Mouse (Mus musculus) heart, embryonic 13.5 days (tissue): ENCODE measurements around the gene Tssk2. TPM values are rescaled to one million over a fixed set of nuclear protein-coding genes. Genes with fewer than 3 reads are reported as not detected.

Experiments
- ATAC-seq: fragments of 200-750 bp; cut with Nextera tagmentation; 2 replicates; pipeline ENCODE4 v1.8.0; 2017; ENCODE audit warnings: moderate TSS enrichment; ENCODE audit not compliant: insufficient number of reproducible peaks, low FRiP score, low TSS enrichment; ENCODE audit errors: extremely low read depth
- H3K27ac ChIP-seq: fragments of 300-500 bp; sonication (generic); replicated peaks from 2 replicates; pipeline ENCODE4 v1.5.1; 2015; ENCODE audit warnings: moderate library complexity, mild to moderate bottlenecking, inconsistent platforms
- H3K27me3 ChIP-seq: fragments of 300-500 bp; sonication (generic); replicated peaks from 2 replicates; pipeline ENCODE4 v1.6.1; 2015; ENCODE audit warnings: mild to moderate bottlenecking, inconsistent platforms
- H3K36me3 ChIP-seq: fragments of 300-500 bp; sonication (generic); 2 replicates; pipeline ENCODE4 v1.6.1; 2015; ENCODE audit warnings: mild to moderate bottlenecking, inconsistent platforms
- H3K4me1 ChIP-seq: fragments of 300-500 bp; sonication (generic); 2 replicates; pipeline ENCODE4 v1.6.1; 2015; ENCODE audit warnings: inconsistent platforms
- H3K4me2 ChIP-seq: fragments of 300-500 bp; sonication (generic); 2 replicates; pipeline ENCODE4 v1.6.1; 2015; ENCODE audit warnings: inconsistent platforms, mild to moderate bottlenecking, moderate library complexity
- H3K4me3 ChIP-seq: fragments of 300-500 bp; sonication (generic); 2 replicates; pipeline ENCODE4 v1.5.1; 2015; ENCODE audit warnings: moderate library complexity, mild to moderate bottlenecking, inconsistent platforms
- H3K9ac ChIP-seq: fragments of 300-500 bp; sonication (generic); 2 replicates; pipeline ENCODE4 v1.6.1; 2015; ENCODE audit warnings: inconsistent platforms, mild to moderate bottlenecking, moderate library complexity
- H3K9me3 ChIP-seq: fragments of 300-500 bp; sonication (generic); 2 replicates; pipeline ENCODE4 v1.6.1; 2016; ENCODE audit warnings: inconsistent platforms
- WGBS: fragments of 180-500 bp; shearing (Covaris S2); methylation state at CpG from one replicate; pipeline ENCODE4 v1.1.7; 2015; ENCODE audit warnings: mixed read lengths; 5-methylcytosine and 5-hydroxymethylcytosine counted together
- polyA plus RNA-seq: library from polyadenylated mRNA; unstranded; fragments of >200 nt; fragmentation: Nextera tagmentation; extraction: Ambion mirVana; gene quantifications from 2 replicates; pipeline ENCODE4 v1.2.1, GENCODE M21; 2015

Tssk2 gene
- polyA plus RNA-seq, 1 experiment from 2014 or later, result not detected

GRCm38 (mm10) chr16:17929631-17930030 lies 31.2 kb downstream of the Tssk2 start:
- H3K4me1 ChIP-seq, result peaks cover 18% of the 10 kb centered on the region
- WGBS, result 88% methylated on average over 2 of the region's 2 CpGs
- no peak for ATAC-seq
- H3K4me3 ChIP-seq, result no peak overlapping the region
- peaks cover 19% of the 10 kb centered on the region for H3K36me3 ChIP-seq
- no peak overlapping the region for H3K27ac ChIP-seq
- H3K4me2 ChIP-seq, result no peak overlapping the region
- H3K27me3 ChIP-seq, result peaks cover 9% of the 10 kb centered on the region
- H3K9me3 ChIP-seq, result no peaks in the 10 kb centered on the region
- no peak overlapping the region for H3K9ac ChIP-seq

DNA sequence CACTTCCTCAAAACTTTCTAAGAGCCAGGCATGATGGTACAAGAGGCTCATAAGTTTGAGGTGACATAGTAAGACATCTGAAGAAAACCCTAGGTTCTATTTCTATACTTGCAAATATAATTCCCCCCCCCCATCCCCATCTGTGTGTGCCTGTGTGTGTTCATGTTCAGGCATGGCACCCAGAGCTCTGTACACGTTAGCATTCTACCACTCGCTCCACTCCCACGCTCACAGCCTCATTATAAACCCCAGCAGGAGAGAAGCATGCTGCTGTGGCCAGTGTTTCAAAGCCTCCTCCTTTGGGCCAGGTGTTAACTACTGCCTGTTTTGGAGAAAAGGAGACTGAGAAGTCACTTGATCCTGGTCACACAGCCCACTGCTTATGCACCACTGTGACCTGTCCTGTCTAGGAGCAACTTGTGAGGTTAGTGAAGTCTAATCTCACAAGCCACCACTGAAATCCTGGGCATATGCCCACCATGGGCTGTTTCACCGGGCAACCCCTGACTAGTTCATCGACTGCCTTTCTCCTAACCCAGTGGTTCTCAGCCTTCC lies 33.5 kb downstream of the Tssk2 start:
- H3K9ac ChIP-seq, result no peak overlapping the region
- no peak for ATAC-seq
- H3K9me3 ChIP-seq, result no peaks in the 10 kb centered on the region
- no peaks in the 10 kb centered on the region for H3K36me3 ChIP-seq
- peaks cover 11% of the 10 kb centered on the region for H3K4me1 ChIP-seq
- H3K27me3 ChIP-seq, result peaks cover 32% of the 10 kb centered on the region
- no peak overlapping the region for H3K27ac ChIP-seq
- no peak overlapping the region for H3K4me2 ChIP-seq
- no peak overlapping the region for H3K4me3 ChIP-seq
- 62% methylated on average over 5 of the region's 5 CpGs for WGBS

- Histone ChIP-seq H3K4me2 (no peak overlapping the region), H3K9ac (no peak overlapping the region), H3K4me1 (peaks cover 10% of the 10 kb centered on the region), H3K27ac (no peak overlapping the region), H3K36me3 (no peaks in the 10 kb centered on the region), H3K27me3 (peaks cover 46% of the 10 kb centered on the region), H3K4me3 (no peak overlapping the region), H3K9me3 (no peaks in the 10 kb centered on the region)
- ATAC-seq, result no peak
- WGBS, result 50% methylated on average over 9 of the region's 9 CpGs
Measured at GRCm38 (mm10) chr16:17933594-17934444, 35.4 kb downstream of the Tssk2 start.

- H3K9me3 ChIP-seq, result no peaks in the 10 kb centered on the region
- no peak for ATAC-seq
- no peaks in the 10 kb centered on the region for H3K36me3 ChIP-seq
- no peak overlapping the region for H3K4me3 ChIP-seq
- 55% methylated on average over 3 of the region's 3 CpGs for WGBS
- no peak overlapping the region for H3K9ac ChIP-seq
- H3K4me2 ChIP-seq, result no peak overlapping the region
- H3K27me3 ChIP-seq, result peaks cover 46% of the 10 kb centered on the region
- no peak overlapping the region for H3K27ac ChIP-seq
- peaks cover 12% of the 10 kb centered on the region; the same call in 1 of the 2 replicates for H3K4me1 ChIP-seq
Measured at GRCm38 (mm10) chr16:17934445-17934910, 36.0 kb downstream of the Tssk2 start.

- Histone ChIP-seq H3K9ac (no peak overlapping the region), H3K27ac (no peak overlapping the region), H3K27me3 (peaks cover 46% of the 10 kb centered on the region), H3K4me3 (no peak overlapping the region), H3K36me3 (no peaks in the 10 kb centered on the region), H3K4me2 (no peak overlapping the region), H3K9me3 (no peaks in the 10 kb centered on the region), H3K4me1 (peaks cover 14% of the 10 kb centered on the region; the same call in 1 of the 2 replicates)
- WGBS, result 68% methylated on average over 10 of the region's 10 CpGs
- ATAC-seq, result no peak
Measured at GRCm38 (mm10) chr16:17936776-17937175, 38.3 kb downstream of the Tssk2 start.

- H3K4me2 ChIP-seq, result no peak overlapping the region
- H3K9me3 ChIP-seq, result no peaks in the 10 kb centered on the region
- no peak overlapping the region for H3K4me3 ChIP-seq
- H3K9ac ChIP-seq, result no peak overlapping the region
- H3K36me3 ChIP-seq, result no peaks in the 10 kb centered on the region
- peaks cover 51% of the 10 kb centered on the region for H3K27me3 ChIP-seq
- no peak for ATAC-seq
- no peak overlapping the region for H3K27ac ChIP-seq
- peaks cover 14% of the 10 kb centered on the region; the same call in 1 of the 2 replicates for H3K4me1 ChIP-seq
- whole genome bisulfite sequencing, result 43% methylated on average over 7 of the region's 7 CpGs
Measured at GRCm38 (mm10) chr16:17938187-17938586, 39.8 kb downstream of the Tssk2 start.

- H3K36me3 ChIP-seq, result no peaks in the 10 kb centered on the region
- H3K27ac ChIP-seq, result no peak overlapping the region
- no peak overlapping the region for H3K9ac ChIP-seq
- H3K4me2 ChIP-seq, result peak overlapping the region; percentile 3; the same call in 1 of the 2 replicates
- ATAC-seq, result peak; percentile 66; the same call in 1 of the 2 replicates
- H3K27me3 ChIP-seq, result peaks cover 56% of the 10 kb centered on the region
- 9% methylated on average over 7 of the region's 7 CpGs for WGBS
- H3K4me3 ChIP-seq, result no peak overlapping the region
- H3K4me1 ChIP-seq, result peaks cover 14% of the 10 kb centered on the region; the same call in 1 of the 2 replicates
- H3K9me3 ChIP-seq, result no peaks in the 10 kb centered on the region
Measured at GRCm38 (mm10) chr16:17938821-17939220, 40.4 kb downstream of the Tssk2 start.

DNA sequence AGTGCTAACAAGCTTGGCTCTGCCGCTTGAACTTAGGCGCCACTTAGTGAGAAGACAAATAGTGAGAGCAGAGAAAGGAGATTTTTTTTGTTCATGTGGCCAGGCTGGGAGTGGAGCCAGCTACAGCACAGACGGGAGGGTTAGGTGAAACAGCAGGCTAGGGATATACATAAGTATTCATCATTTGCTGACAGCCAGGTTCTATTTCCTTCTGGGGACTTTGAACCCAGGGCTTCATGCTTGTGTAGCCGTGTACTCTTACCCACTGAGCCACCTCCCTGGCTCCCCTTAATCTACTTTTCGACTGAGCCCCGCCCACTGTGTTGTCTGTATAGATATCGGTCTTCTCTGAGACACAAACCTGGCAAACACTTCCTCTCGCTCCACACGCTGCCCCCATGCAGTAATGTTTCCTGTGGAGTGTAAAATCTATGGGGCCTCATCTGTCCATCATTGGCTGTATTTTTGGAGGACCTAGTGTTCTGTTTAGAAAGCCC lies 40.9 kb downstream of the Tssk2 start:
- H3K27ac ChIP-seq, result no peak overlapping the region
- no peak for ATAC-seq
- WGBS, result 37% methylated on average over 9 of the region's 9 CpGs

GRCm38 (mm10) chr16:17943466-17943865 lies 45.0 kb downstream of the Tssk2 start:
- Histone ChIP-seq H3K36me3 (no peaks in the 10 kb centered on the region), H3K27ac (no peak overlapping the region), H3K4me2 (no peak overlapping the region), H3K4me1 (peaks cover 8% of the 10 kb centered on the region; the same call in 1 of the 2 replicates), H3K27me3 (peaks cover 20% of the 10 kb centered on the region; the same call in 1 of the 2 replicates), H3K9me3 (no peaks in the 10 kb centered on the region), H3K4me3 (no peak overlapping the region), H3K9ac (no peak overlapping the region)
- no peak for ATAC-seq
- WGBS, result 53% methylated on average over 8 of the region's 8 CpGs

More for the DNA sequence above, 40.9 kb downstream of the Tssk2 start:
- Histone ChIP-seq H3K27me3 (peaks cover 53% of the 10 kb centered on the region), H3K9ac (no peak overlapping the region), H3K4me1 (peaks cover 14% of the 10 kb centered on the region; the same call in 1 of the 2 replicates), H3K4me3 (no peak overlapping the region), H3K4me2 (peak overlapping the region; percentile 3; the same call in 1 of the 2 replicates), H3K36me3 (no peaks in the 10 kb centered on the region), H3K9me3 (no peaks in the 10 kb centered on the region)

- Histone ChIP-seq H3K9me3 (no peaks in the 10 kb centered on the region), H3K27me3 (peaks cover 20% of the 10 kb centered on the region; the same call in 1 of the 2 replicates), H3K4me1 (no peaks in the 10 kb centered on the region), H3K27ac (no peak overlapping the region), H3K4me3 (no peak overlapping the region), H3K9ac (no peak overlapping the region), H3K4me2 (no peak overlapping the region), H3K36me3 (no peaks in the 10 kb centered on the region)
- 52% methylated on average over 7 of the region's 7 CpGs for WGBS
- ATAC-seq, result no peak
Measured at GRCm38 (mm10) chr16:17945081-17945831, 46.8 kb downstream of the Tssk2 start.

DNA sequence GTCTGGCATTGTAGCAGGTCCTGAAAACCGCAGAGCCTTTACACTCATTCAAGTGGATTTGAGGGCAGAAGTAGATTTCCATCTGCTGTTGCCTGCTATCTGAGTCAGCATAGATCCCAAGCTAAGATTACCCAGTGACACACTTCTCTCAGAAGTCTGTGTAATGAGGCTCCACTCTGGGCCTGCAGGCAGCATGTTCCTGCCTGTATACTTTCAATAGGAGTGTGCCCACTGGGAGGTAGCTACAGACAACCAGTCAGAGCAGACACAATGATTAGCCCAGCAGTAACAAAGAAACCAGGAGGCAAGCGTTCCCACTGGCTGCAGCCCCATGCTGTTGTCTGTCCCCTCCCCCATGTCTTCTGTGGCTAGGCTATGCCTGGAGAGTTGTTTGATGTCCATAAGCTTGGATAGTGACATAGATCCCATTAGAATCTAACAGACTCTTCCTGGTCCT lies 51.0 kb downstream of the Tssk2 start:
- 37% methylated on average over 2 of the region's 2 CpGs for WGBS
- Histone ChIP-seq H3K36me3 (no peaks in the 10 kb centered on the region), H3K9me3 (no peaks in the 10 kb centered on the region), H3K4me2 (no peak overlapping the region), H3K4me3 (no peak overlapping the region), H3K27me3 (peaks cover 7% of the 10 kb centered on the region; the same call in 1 of the 2 replicates), H3K27ac (no peak overlapping the region), H3K9ac (no peak overlapping the region), H3K4me1 (no peaks in the 10 kb centered on the region)
- no peak for ATAC-seq
